Mouse (Mus musculus): Measurements from ENCODE around the gene Glipr1l3. TPM values are rescaled to one million over a fixed set of nuclear protein-coding genes. Genes with fewer than 3 reads are reported as not detected.
"Not testable (repeated sequence)": the region's sequence is repeated elsewhere in the genome, so short reads cannot be mapped to it uniquely, and the experiment has no call there.

The Glipr1l3 gene
- polyA plus RNA-seq (2015; fragmentation: Nextera tagmentation; extraction: Ambion mirVana) = 0.38 and 0.45 TPM in 2 replicates

- H3K4me3 ChIP-seq = peak within 1 kb of the TSS; percentile 22
- WGBS = 8% methylated on average over 15 of the region's 15 CpGs
- peak within 1 kb of the TSS; percentile 41; the same call in 1 of the 2 replicates for H3K27ac ChIP-seq
- H3K4me1 ChIP-seq (replicated peaks); H3K9me3 ChIP-seq; H3K27me3 ChIP-seq; H3K36me3 ChIP-seq: not testable (repeated sequence)
- ATAC-seq (ENCODE audit: low FRiP score) = peak; percentile 95
- peak within 1 kb of the TSS; percentile 48 for H3K4me2 ChIP-seq
- H3K9ac ChIP-seq = 0 out of 2 replicates have a peak within 1 kb of the TSS, but pooled peaks have one; percentile 44
Measured at GRCm38 (mm10) chr10:112159882-112160560, at the start of gene Glipr1l3. Glipr1l3 (minus strand) TSS chr10:112160327.

DNA sequence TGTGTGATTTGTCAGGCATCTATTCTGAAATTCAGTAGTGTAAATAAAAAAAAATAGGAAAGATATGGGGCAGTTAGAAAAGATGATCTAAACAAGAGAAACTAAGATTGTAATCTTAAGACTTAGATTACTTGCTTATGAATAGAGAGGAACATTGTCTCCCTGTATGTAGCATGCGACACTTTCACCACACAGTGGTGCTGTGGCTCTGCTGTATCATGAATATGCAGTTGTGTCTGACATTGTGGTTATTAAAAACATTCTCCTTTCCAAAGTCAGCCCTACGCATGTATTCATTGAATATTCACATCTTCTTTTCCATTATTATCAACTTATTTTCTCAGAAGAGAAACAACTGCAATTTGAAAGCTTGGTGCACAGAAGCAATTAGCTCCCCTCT is 43.3 kb upstream of the Glipr1l3 start:
- no peak overlapping the region for H3K9ac ChIP-seq
- H3K36me3 ChIP-seq = no peaks in the 10 kb centered on the region
- WGBS = 32% methylated on average over 2 of the region's 2 CpGs
- no peaks in the 10 kb centered on the region for H3K27me3 ChIP-seq
- H3K9me3 ChIP-seq = no peaks in the 10 kb centered on the region
- no peak overlapping the region for H3K4me2 ChIP-seq
- peak; percentile 86 for ATAC-seq (ENCODE audit: low FRiP score)
- no peaks in the 10 kb centered on the region for H3K4me1 ChIP-seq (replicated peaks)
- H3K27ac ChIP-seq = no peak overlapping the region
- H3K4me3 ChIP-seq = no peak overlapping the region

DNA sequence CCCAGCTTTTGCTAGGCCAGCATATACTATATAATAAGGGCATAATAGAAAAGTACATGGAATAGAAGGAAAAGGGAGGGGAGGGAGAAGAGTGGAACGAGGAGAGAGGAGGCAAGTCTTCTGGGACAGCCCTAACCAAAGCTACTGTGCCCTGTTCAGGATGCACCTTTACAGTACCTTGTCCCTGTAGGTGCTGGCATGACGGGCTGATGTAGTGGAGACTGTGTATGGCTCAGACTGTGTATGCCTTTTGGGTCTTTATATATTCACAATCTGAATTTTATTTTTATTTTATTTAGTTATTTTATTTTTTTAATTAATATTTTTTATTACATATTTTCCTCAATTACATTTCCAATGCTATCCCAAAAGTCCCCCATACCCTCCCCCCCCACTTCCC is 33.8 kb upstream of the Glipr1l3 start:
- H3K36me3 ChIP-seq; ATAC-seq (ENCODE audit: low FRiP score); H3K4me3 ChIP-seq; H3K4me1 ChIP-seq (replicated peaks); H3K9me3 ChIP-seq; H3K9ac ChIP-seq; H3K27ac ChIP-seq; H3K4me2 ChIP-seq; H3K27me3 ChIP-seq: not testable (repeated sequence)
- 84% methylated on average over 2 of the region's 2 CpGs for WGBS

DNA sequence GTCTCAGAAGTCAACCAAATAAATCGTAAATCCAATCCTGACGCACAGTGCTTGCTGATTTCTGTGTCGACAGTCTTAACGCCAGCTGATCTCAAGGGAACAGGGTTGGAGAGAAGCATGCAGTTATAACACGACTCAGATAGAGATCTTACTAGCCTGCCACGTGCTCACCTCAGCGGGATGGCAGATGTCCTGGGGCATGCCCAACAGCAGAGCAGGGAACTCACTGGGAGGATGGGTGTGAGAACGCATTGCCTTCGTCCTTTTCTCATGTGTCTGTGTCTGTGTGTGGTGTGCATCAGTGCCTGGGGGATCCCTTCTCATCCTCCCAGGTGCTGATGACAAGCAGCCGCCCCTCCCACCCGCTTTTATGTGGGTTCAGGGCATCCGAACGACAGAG is 16.9 kb upstream of the Glipr1l3 start:
- not testable (repeated sequence) for H3K27ac ChIP-seq; ATAC-seq (ENCODE audit: low FRiP score); H3K4me3 ChIP-seq; H3K4me1 ChIP-seq (replicated peaks); H3K9me3 ChIP-seq; H3K9ac ChIP-seq; H3K27me3 ChIP-seq; H3K36me3 ChIP-seq
- H3K4me2 ChIP-seq = peak overlapping the region; percentile 36; the same call in 1 of the 2 replicates
- WGBS = 37% methylated on average over 13 of the region's 13 CpGs

DNA sequence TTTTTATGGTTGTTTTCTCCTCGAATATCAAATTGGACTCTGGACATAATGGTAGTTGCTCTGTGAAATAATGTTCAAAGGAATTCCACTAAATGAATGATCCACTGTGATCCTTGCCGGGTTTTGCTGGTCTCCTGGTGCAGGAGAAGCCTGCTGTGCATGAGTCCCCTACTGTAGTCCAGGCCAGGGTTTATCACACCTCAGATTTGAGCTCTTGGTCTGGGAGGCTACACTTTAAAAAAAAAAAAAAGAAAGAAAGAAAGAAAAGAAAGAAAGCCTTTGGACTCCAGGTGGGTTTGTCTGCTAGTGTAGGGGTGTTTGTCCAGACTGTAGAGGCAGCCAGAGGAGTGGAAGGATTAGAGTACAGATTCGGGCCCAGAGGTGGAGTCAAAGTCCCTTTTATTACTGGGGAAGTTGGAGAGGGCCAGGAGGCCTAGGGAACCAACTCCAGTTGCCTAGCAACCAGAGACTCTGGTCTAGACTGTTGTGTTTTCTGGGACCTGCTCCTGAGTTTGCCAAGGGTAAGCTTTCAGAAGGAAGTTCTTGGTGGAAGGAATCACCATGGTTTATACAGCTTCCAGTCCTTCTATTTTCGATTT is 3.1 kb upstream of the Glipr1l3 start, which contains the start of gene Caps2:
TSS of gene Caps2 (plus strand) at position 454 of the 599 bp plus-strand sequence.
- WGBS = 32% methylated on average over 4 of the region's 4 CpGs
- H3K27me3 ChIP-seq = no peaks in the 10 kb centered on the region
- H3K27ac ChIP-seq = no peak within 1 kb of the TSS
- no peak within 1 kb of the TSS for H3K4me3 ChIP-seq
- H3K4me1 ChIP-seq (replicated peaks) = peaks cover 4% of the 10 kb centered on the region; the same call in 1 of the 2 replicates
- H3K9ac ChIP-seq = no peak within 1 kb of the TSS
- H3K4me2 ChIP-seq = no peak within 1 kb of the TSS
- ATAC-seq (ENCODE audit: low FRiP score) = 0 out of 2 replicates have a peak, but pooled peaks have one; percentile 53
- H3K36me3 ChIP-seq = no peaks in the 10 kb centered on the region
- H3K9me3 ChIP-seq = no peaks in the 10 kb centered on the region

GRCm38 (mm10) chr10:112139834-112140233 is 20.3 kb downstream of the Glipr1l3 start:
- Histone ChIP-seq H3K4me1 (replicated peaks) (no peaks in the 10 kb centered on the region), H3K4me3 (no peak overlapping the region), H3K4me2 (no peak overlapping the region), H3K9ac (no peak overlapping the region), H3K36me3 (no peaks in the 10 kb centered on the region), H3K9me3 (no peaks in the 10 kb centered on the region), H3K27ac (no peak overlapping the region), H3K27me3 (no peaks in the 10 kb centered on the region)
- WGBS = 57% methylated on average over 2 of the region's 2 CpGs
- ATAC-seq (ENCODE audit: low FRiP score) = no peak

DNA sequence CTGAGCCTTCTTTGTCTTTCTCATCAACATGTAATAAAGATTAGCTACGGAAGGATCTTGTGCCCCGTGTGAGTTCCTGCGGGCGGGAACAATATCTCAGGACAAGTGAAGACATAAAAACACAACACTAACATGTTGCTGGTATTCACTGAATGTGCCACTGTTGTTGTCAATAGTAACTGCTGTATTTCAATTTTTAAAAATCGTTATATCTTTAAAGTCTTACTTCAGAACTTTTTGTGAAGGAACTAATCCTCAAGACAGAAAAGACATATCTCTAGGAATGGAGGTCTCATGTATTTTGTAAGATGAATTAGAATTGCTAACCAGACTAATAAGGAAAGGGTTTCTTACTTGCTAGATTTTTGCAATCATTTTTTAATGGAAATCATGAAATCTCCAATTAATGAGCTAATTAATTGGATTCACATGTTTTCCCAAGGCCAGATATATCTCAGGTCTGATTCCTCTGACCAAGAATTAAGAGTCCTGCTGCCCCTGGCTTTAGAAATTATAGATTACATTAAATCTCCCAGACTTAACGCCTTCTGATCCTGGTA is 21.2 kb downstream of the Glipr1l3 start:
- no peaks in the 10 kb centered on the region for H3K9me3 ChIP-seq
- ATAC-seq (ENCODE audit: low FRiP score) = peak; percentile 66
- no peaks in the 10 kb centered on the region for H3K4me1 ChIP-seq (replicated peaks)
- no peaks in the 10 kb centered on the region for H3K27me3 ChIP-seq
- H3K27ac ChIP-seq = no peak overlapping the region
- peak overlapping the region; percentile 50 for H3K4me2 ChIP-seq
- 35% methylated on average over 6 of the region's 6 CpGs for WGBS
- no peaks in the 10 kb centered on the region for H3K36me3 ChIP-seq
- H3K4me3 ChIP-seq = peak overlapping the region; percentile 35
- 0 out of 2 replicates have a peak overlapping the region, but pooled peaks have one; percentile 46 for H3K9ac ChIP-seq

GRCm38 (mm10) chr10:112138050-112138870 is 21.9 kb downstream of the Glipr1l3 start:
- ATAC-seq (ENCODE audit: low FRiP score) = peak; percentile 94
- Histone ChIP-seq H3K4me2 (peak overlapping the region; percentile 50), H3K36me3 (no peaks in the 10 kb centered on the region), H3K9me3 (no peaks in the 10 kb centered on the region), H3K4me3 (peak overlapping the region; percentile 35), H3K4me1 (replicated peaks) (no peaks in the 10 kb centered on the region), H3K9ac (0 out of 2 replicates have a peak overlapping the region, but pooled peaks have one; percentile 46), H3K27me3 (no peaks in the 10 kb centered on the region), H3K27ac (no peak overlapping the region)
- WGBS = 17% methylated on average over 9 of the region's 9 CpGs

DNA sequence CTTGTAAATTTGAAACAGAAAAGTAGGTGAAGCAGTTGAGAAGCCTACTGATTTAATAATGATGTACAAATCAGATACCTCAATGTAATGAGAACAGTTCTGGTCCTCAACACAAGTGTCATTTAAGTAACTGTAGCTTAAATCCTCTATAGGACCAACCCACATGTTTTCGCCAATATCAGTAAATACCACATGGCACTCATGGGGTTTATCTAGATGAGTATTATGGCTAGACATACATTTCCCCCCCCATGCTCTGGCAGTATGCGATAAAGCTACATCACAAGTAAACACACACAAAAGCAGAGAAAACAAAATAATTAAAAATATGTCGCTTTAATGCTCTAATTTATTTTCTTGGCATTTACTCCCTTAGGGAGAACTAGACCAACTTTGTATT is 27.9 kb downstream of the Glipr1l3 start:
- Histone ChIP-seq H3K27me3 (no peaks in the 10 kb centered on the region), H3K9me3 (no peaks in the 10 kb centered on the region), H3K27ac (no peak overlapping the region), H3K4me1 (replicated peaks) (no peaks in the 10 kb centered on the region), H3K4me2 (no peak overlapping the region), H3K9ac (no peak overlapping the region), H3K36me3 (no peaks in the 10 kb centered on the region), H3K4me3 (no peak overlapping the region)
- ATAC-seq (ENCODE audit: low FRiP score) = no peak
- WGBS = 89% methylated on average over 3 of the region's 3 CpGs

GRCm38 (mm10) chr10:112127682-112128230 is 32.4 kb downstream of the Glipr1l3 start:
- H3K27me3 ChIP-seq; H3K9ac ChIP-seq; H3K9me3 ChIP-seq; H3K4me3 ChIP-seq; H3K4me2 ChIP-seq; H3K4me1 ChIP-seq (replicated peaks); ATAC-seq (ENCODE audit: low FRiP score); H3K27ac ChIP-seq; H3K36me3 ChIP-seq: not testable (repeated sequence)
- WGBS = 85% methylated on average over 6 of the region's 6 CpGs

GRCm38 (mm10) chr10:112125090-112125489 is 35.0 kb downstream of the Glipr1l3 start:
- H3K4me1 ChIP-seq (replicated peaks); H3K9ac ChIP-seq; H3K9me3 ChIP-seq; H3K27me3 ChIP-seq; ATAC-seq (ENCODE audit: low FRiP score); H3K36me3 ChIP-seq; H3K27ac ChIP-seq; H3K4me3 ChIP-seq; H3K4me2 ChIP-seq: not testable (repeated sequence)
- WGBS = 51% methylated on average over 2 of the region's 2 CpGs

- H3K27me3 ChIP-seq = no peaks in the 10 kb centered on the region
- no peak for ATAC-seq (ENCODE audit: low FRiP score)
- H3K27ac ChIP-seq = no peak overlapping the region
- H3K4me2 ChIP-seq = no peak overlapping the region
- no peaks in the 10 kb centered on the region for H3K9me3 ChIP-seq
- WGBS = 94% methylated on average over 7 of the region's 7 CpGs
- no peaks in the 10 kb centered on the region for H3K36me3 ChIP-seq
- H3K4me3 ChIP-seq = no peak overlapping the region
- H3K4me1 ChIP-seq (replicated peaks) = no peaks in the 10 kb centered on the region
- no peak overlapping the region for H3K9ac ChIP-seq
Measured at GRCm38 (mm10) chr10:112110401-112110800, 49.7 kb downstream of the Glipr1l3 start.
